Mouse (Mus musculus): ENCODE results near the gene Map2k7. TPM values are rescaled to one million over a fixed set of nuclear protein-coding genes. Genes with fewer than 3 reads are reported as not detected.

The Map2k7 gene
- polyA plus RNA-seq, 1 experiment: 24.9 TPM

DNA sequence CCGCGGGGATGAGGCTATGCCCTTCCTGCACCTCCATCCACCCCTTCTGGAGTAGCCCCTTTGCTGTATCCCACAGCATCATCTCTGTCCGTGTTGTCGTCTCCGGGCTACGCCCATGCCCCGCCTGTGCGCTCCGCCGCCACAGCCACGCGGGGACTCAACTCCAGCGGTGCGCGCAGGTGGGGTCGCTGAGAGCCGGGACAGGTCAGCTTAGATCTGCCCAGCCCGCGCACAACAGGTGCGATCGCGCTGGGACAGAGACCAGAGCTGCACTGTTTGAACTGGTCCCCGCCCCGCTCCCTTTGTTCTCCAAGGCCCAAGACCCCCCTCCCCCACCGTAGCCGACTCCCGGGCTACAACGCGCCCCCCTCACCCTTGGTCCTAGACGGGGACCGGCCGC, 20.1 kb downstream of the Map2k7 start:
- peaks cover 12% of the 10 kb centered on the region for H3K36me3 ChIP-seq (ENCODE audit: control insufficient read depth, insufficient read depth, low read length)
- TF ChIP-seq POLR2A (IDR thresholded peaks at IDR 0.05; ENCODE audit: low read depth, low read length) (no peak), CTCF (IDR thresholded peaks at IDR 0.05; ENCODE audit: extremely low read depth, insufficient read depth, insufficient read length, insufficient replicate concordance) (no peak)

DNA sequence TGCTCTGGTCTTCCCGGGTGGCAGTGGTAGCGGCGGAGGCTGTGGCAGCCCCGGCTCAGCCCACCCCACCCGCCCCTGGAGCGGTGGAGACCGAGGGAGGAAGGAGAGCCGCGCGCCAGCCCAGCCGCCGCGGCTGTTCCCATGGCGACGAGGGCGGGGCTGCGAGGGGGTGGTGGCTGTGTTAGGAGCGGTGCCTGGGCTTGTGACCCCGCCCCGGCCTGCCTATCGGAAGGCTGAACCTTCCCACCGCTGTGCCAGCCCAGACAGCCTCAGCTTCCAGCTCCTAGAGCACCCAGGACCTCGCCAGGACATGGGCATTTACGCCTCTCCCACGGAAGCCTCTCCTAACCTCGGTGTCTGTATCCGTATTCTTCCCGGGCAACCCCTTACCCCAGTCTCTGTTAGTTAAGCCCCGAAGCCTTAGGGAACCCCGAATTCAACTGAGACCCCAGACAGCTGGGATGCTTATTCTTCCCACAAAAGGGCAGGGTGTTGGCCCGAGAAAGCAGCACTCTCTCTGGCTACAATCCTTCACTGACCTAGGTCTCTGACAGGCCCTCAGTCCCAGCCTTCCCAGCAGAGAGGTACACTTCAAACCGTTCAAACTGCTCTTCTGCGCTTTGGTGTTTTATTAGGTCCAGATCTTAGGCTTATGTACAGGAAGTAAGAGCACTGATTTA, 20.7 kb downstream of the Map2k7 start, which contains the start of gene Ctxn1:
Ctxn1 (minus strand) TSS at position 150 of the 680 bp plus-strand sequence.
- TF ChIP-seq CTCF (IDR thresholded peaks at IDR 0.05; ENCODE audit: extremely low read depth, insufficient read depth, insufficient read length, insufficient replicate concordance): no peak
- TF ChIP-seq POLR2A (IDR thresholded peaks at IDR 0.05; ENCODE audit: low read depth, low read length): no peak
- DNase-seq (ENCODE audit: low read depth in 1 of 2, low spot score in 2 of 2): peak; percentile 58 to 94
- Histone ChIP-seq H3K27ac (ENCODE audit: insufficient read depth, low read length) (no peak within 1 kb of the TSS), H3K4me1 (ENCODE audit: control insufficient read depth, insufficient read depth, insufficient read length) (peaks cover 11% of the 10 kb centered on the region), H3K4me3 (ENCODE audit: extremely low read depth, insufficient read depth, insufficient read length) (peak within 1 kb of the TSS; percentile 55), H3K27me3 (ENCODE audit: control insufficient read depth, insufficient read depth, low read length) (no peaks in the 10 kb centered on the region), H3K36me3 (ENCODE audit: control insufficient read depth, insufficient read depth, low read length) (peaks cover 15% of the 10 kb centered on the region)
- 12% methylated on average over 32 of the region's 33 CpGs for WGBS

More for the DNA sequence above, 20.1 kb downstream of the Map2k7 start:
- H3K27me3 ChIP-seq (ENCODE audit: control insufficient read depth, insufficient read depth, low read length): no peaks in the 10 kb centered on the region
- peak overlapping the region; percentile 55; the same call in 1 of the 2 replicates for H3K4me3 ChIP-seq (ENCODE audit: extremely low read depth, insufficient read depth, insufficient read length)
- WGBS: 1% methylated on average over 29 of the region's 32 CpGs
- DNase-seq (ENCODE audit: low read depth in 1 of 2, low spot score in 2 of 2): no peak
- H3K4me1 ChIP-seq (ENCODE audit: control insufficient read depth, insufficient read depth, insufficient read length): peaks cover 12% of the 10 kb centered on the region
- no peak overlapping the region for H3K27ac ChIP-seq (ENCODE audit: insufficient read depth, low read length)

DNA sequence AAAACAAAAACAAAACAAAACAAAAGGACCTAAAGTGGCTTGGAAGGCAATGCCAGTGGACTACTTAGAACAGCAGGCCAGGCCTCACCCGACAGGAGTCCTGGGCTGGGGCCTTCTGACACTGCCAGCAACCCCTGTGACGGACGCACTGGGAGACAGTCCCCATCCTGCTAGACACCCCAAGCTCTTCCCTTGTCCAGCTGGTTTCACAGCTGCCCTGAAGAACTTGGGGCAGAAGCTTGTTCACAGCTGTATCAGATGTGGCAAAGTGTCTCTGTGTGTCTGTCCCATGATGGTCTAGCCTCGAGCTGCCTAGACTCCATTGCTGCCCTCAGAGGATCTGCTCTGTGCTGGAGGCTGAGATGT, 21.2 kb downstream of the Map2k7 start:
- Histone ChIP-seq H3K4me1 (ENCODE audit: control insufficient read depth, insufficient read depth, insufficient read length) (peaks cover 11% of the 10 kb centered on the region), H3K36me3 (ENCODE audit: control insufficient read depth, insufficient read depth, low read length) (peaks cover 16% of the 10 kb centered on the region), H3K27me3 (ENCODE audit: control insufficient read depth, insufficient read depth, low read length) (no peaks in the 10 kb centered on the region), H3K4me3 (ENCODE audit: extremely low read depth, insufficient read depth, insufficient read length) (no peak overlapping the region), H3K27ac (ENCODE audit: insufficient read depth, low read length) (no peak overlapping the region)
- 93% methylated on average over 4 of the region's 4 CpGs for WGBS
- TF ChIP-seq POLR2A (IDR thresholded peaks at IDR 0.05; ENCODE audit: low read depth, low read length): no peak
- TF ChIP-seq CTCF (IDR thresholded peaks at IDR 0.05; ENCODE audit: extremely low read depth, insufficient read depth, insufficient read length, insufficient replicate concordance): no peak
- no peak for DNase-seq (ENCODE audit: low read depth in 1 of 2, low spot score in 2 of 2)

DNA sequence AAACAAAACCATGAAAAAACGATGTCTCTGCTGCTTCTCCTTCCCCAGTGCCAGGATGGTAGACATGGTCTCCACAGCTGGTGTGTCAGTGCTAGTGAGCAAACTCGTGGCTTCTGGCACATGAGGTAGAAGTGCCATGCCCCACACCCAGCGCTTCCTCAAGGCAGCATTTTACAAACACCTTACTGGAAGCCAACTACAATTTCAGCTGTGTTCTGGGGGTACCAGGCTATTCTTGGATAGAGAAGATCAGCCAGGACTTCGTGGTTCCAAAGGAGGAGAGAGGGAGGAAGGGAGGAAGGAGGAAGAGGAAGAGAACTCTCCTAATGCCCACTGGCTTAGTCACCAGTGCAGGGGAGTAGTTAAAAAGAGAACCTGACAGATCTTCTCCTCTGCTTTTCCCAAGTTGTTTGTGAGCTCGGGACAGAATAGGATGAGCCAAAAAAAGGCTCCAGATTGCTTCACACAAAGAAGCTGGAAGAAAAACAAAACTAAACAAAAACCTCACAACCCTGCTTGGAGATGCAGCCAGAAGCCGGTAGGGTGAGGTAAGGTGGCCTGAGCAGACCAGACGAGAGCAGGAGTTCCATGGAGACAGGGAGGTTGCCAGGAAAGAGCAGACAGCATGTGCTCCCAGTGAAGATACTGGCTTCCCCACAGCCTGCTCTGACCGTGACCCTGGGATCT, 24.7 kb downstream of the Map2k7 start:
- TF ChIP-seq POLR2A (IDR thresholded peaks at IDR 0.05; ENCODE audit: low read depth, low read length) (no peak), CTCF (IDR thresholded peaks at IDR 0.05; ENCODE audit: extremely low read depth, insufficient read depth, insufficient read length, insufficient replicate concordance) (no peak)
- Histone ChIP-seq H3K27me3 (ENCODE audit: control insufficient read depth, insufficient read depth, low read length) (no peaks in the 10 kb centered on the region), H3K36me3 (ENCODE audit: control insufficient read depth, insufficient read depth, low read length) (peaks cover 32% of the 10 kb centered on the region), H3K4me3 (ENCODE audit: extremely low read depth, insufficient read depth, insufficient read length) (no peak overlapping the region), H3K27ac (ENCODE audit: insufficient read depth, low read length) (no peak overlapping the region), H3K4me1 (ENCODE audit: control insufficient read depth, insufficient read depth, insufficient read length) (peaks cover 11% of the 10 kb centered on the region; the same call in 1 of the 2 replicates)
- no peak for DNase-seq (ENCODE audit: low read depth in 1 of 2, low spot score in 2 of 2)
- WGBS: 77% methylated on average over 8 of the region's 8 CpGs

DNA sequence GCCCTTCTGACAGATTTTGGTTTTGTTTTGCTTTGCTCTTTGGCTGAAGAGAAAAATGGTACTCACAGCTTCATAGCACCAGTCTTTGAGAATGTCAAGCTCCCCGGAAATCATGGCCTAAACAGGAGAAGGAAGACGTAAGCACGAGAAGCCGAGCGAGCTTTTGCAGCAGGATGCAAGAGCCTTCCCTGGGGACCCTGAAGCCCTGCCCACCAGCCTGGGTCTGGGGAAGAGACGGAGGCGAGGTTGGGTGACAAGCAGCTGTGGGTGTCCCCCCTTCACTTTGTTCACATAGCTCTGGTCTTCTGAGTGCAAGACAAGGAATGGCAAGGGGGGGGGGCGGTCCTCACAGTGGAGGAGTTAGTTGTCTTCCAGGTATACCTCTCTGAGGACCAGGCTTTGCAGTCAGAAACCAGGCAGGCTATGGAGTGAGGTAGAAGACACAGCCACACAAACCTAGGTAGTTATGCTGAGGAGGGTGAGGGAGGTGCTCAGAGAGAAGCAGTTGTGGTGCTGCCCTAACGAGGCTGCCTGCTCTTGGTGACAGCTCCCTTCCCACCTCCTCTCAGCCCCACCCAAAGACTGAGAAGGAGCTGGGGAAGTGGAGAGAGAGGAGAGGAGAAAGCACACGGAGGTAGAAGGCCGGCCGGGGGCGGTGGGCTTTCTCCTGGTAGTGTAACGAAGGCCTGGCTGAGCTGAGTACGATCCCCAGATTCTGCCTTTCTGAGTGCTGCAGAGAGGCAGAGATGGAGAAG, 26.8 kb downstream of the Map2k7 start:
- H3K36me3 ChIP-seq (ENCODE audit: control insufficient read depth, insufficient read depth, low read length): peaks cover 38% of the 10 kb centered on the region
- no peak for TF ChIP-seq CTCF (IDR thresholded peaks at IDR 0.05; ENCODE audit: extremely low read depth, insufficient read depth, insufficient read length, insufficient replicate concordance)
- no peak for TF ChIP-seq POLR2A (IDR thresholded peaks at IDR 0.05; ENCODE audit: low read depth, low read length)
- 92% methylated on average over 15 of the region's 15 CpGs for WGBS

GRCm38 (mm10) chr8:4267627-4268026, 29.1 kb downstream of the Map2k7 start:
- H3K4me3 ChIP-seq (ENCODE audit: extremely low read depth, insufficient read depth, insufficient read length): no peak overlapping the region
- H3K27ac ChIP-seq (ENCODE audit: insufficient read depth, low read length): no peak overlapping the region
- H3K27me3 ChIP-seq (ENCODE audit: control insufficient read depth, insufficient read depth, low read length): no peaks in the 10 kb centered on the region
- TF ChIP-seq POLR2A (IDR thresholded peaks at IDR 0.05; ENCODE audit: low read depth, low read length) (no peak), CTCF (IDR thresholded peaks at IDR 0.05; ENCODE audit: extremely low read depth, insufficient read depth, insufficient read length, insufficient replicate concordance) (peak; percentile 52; the same call in 1 of the 2 replicates)
- DNase-seq (ENCODE audit: low read depth in 1 of 2, low spot score in 2 of 2): no peak
- no peaks in the 10 kb centered on the region for H3K4me1 ChIP-seq (ENCODE audit: control insufficient read depth, insufficient read depth, insufficient read length)
- 90% methylated on average over 15 of the region's 15 CpGs for WGBS
- peaks cover 35% of the 10 kb centered on the region for H3K36me3 ChIP-seq (ENCODE audit: control insufficient read depth, insufficient read depth, low read length)

More for the DNA sequence above, 26.8 kb downstream of the Map2k7 start:
- H3K4me1 ChIP-seq (ENCODE audit: control insufficient read depth, insufficient read depth, insufficient read length): no peaks in the 10 kb centered on the region
- H3K27me3 ChIP-seq (ENCODE audit: control insufficient read depth, insufficient read depth, low read length): no peaks in the 10 kb centered on the region
- H3K4me3 ChIP-seq (ENCODE audit: extremely low read depth, insufficient read depth, insufficient read length): no peak overlapping the region
- H3K27ac ChIP-seq (ENCODE audit: insufficient read depth, low read length): no peak overlapping the region
- no peak for DNase-seq (ENCODE audit: low read depth in 1 of 2, low spot score in 2 of 2)

Data from spleen, adult 2 months (tissue).